Mouse (Mus musculus): ENCODE data around the gene Zfp800.

DNA sequence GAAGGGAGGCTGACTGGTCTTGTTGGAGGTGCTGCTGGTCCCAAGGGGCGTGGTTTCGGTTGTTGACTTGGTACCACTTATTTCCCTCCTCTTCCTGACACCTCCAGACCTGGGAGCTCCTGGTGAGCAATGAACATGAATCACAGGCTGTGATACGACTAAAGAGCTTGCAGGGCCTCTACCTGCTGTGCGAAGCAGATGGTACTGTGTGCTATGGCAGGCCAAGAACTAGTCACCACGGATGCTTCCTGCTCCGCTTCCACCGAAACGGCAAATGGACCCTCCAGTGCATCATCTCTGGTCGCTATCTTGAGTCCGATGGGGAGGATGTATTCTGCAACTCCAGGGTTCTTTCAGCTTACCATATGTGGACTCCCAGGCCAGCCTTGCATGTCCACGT is 32.1 kb upstream of the Zfp800 start:
- TF ChIP-seq POLR2A (IDR thresholded peaks at IDR 0.05; ENCODE audit: low read depth, low read length) (no peak), CTCF (IDR thresholded peaks at IDR 0.05; ENCODE audit: borderline replicate concordance, insufficient read depth, low read length) (no peak)

Data from embryonic fibroblast, embryonic 13.5 days (primary cell).